Mouse (Mus musculus) heart, adult 2 months (tissue): ENCODE data around the gene Dnajc10. TPM values are rescaled to one million over a fixed set of nuclear protein-coding genes. Genes with fewer than 3 reads are reported as not detected.
A peak's percentile ranks its signal among the peaks of the same experiment; 100 is the strongest.

Experiments used
- DNase-seq, 2 experiments: peaks; one replicate each; pipeline ENCODE4 v3.0.0; 2021
- H3K27ac ChIP-seq: fragments of 200-600 bp; 2 replicates; pipeline ENCODE4 v1.8.1; 2022
- H3K27me3 ChIP-seq: fragments of 200-500 bp; 2 replicates; pipeline ENCODE4 v1.6.1; 2012; ENCODE audit warnings: mild to moderate bottlenecking, low read length, inconsistent platforms, mixed read lengths; ENCODE audit not compliant: control insufficient read depth, insufficient read depth
- H3K36me3 ChIP-seq: fragments of 200-500 bp; 2 replicates; pipeline ENCODE4 v1.6.1; 2012; ENCODE audit warnings: low read length, inconsistent platforms; ENCODE audit not compliant: control insufficient read depth, insufficient read depth
- H3K4me1 ChIP-seq: fragments of 200-500 bp; 2 replicates; pipeline ENCODE4 v1.6.1; 2011; ENCODE audit warnings: low read length; ENCODE audit not compliant: control insufficient read depth, insufficient read depth
- H3K4me3 ChIP-seq: fragments of 200-600 bp; 2 replicates; pipeline ENCODE4 v1.8.1; 2022
- H3K79me2 ChIP-seq: fragments of 200-500 bp; replicated peaks from 2 replicates; pipeline ENCODE4 v1.6.1; 2012; ENCODE audit warnings: mild to moderate bottlenecking, inconsistent platforms, low read length, moderate library complexity, mixed read lengths; ENCODE audit not compliant: control insufficient read depth, insufficient read depth
- H3K9ac ChIP-seq: fragments of 200-500 bp; 2 replicates; pipeline ENCODE4 v1.6.1; 2012; ENCODE audit warnings: low read depth, mild to moderate bottlenecking, control low read depth, inconsistent platforms, low read length, mixed read lengths
- CTCF ChIP-seq: fragments of 200-600 bp; IDR thresholded peaks from 2 replicates; pipeline ENCODE4 v1.8.1; 2022; ENCODE audit warnings: antibody characterized with exemption, mild to moderate bottlenecking, moderate library complexity
- EP300 ChIP-seq: fragments of 200-500 bp; IDR thresholded peaks from 2 replicates; pipeline ENCODE4 v1.6.1; 2011; ENCODE audit warnings: low read depth, low read length, control low read depth; ENCODE audit not compliant: insufficient read depth
- POLR2A ChIP-seq: fragments of 200-500 bp; IDR thresholded peaks from 2 replicates; pipeline ENCODE4 v1.6.1; 2011; ENCODE audit warnings: mild to moderate bottlenecking, low read depth, low read length, control low read depth; ENCODE audit not compliant: insufficient read depth
- WGBS: fragments of 180-500 bp; shearing (Covaris S2); methylation state at CpG from one replicate; pipeline ENCODE4 v1.1.7; 2018; 5-methylcytosine and 5-hydroxymethylcytosine counted together
- intact Hi-C: fragments of 180-260 bp; cut with DNase I; formaldehyde crosslinking; loops from one replicate; pipeline ENCODE4 v1.15.1; 2025
- polyA plus RNA-seq: library from polyadenylated mRNA; depleted of rRNA; stranded (reverse); fragments of >200 nt; gene quantifications from 2 replicates; pipeline ENCODE4 v1.2.3, GENCODE M21; 2012
- total RNA-seq, 2 experiments: library from RNA; stranded (reverse); gene quantifications; 2 replicates each; pipeline ENCODE4 v1.2.3; 2021

Gene Dnajc10
- total and polyA plus RNA-seq, 3 experiments = 12.9 to 33.9 (median 32.6) TPM

GRCm38 (mm10) chr2:80303957-80304356, 11.3 kb upstream of the Dnajc10 start:
- Histone ChIP-seq H3K4me1 (no peaks in the 10 kb centered on the region), H3K36me3 (no peaks in the 10 kb centered on the region), H3K27me3 (no peaks in the 10 kb centered on the region), H3K4me3 (no peak overlapping the region), H3K9ac (no peak overlapping the region), H3K27ac (no peak overlapping the region), H3K79me2 (no peaks in the 10 kb centered on the region)
- intact Hi-C loops = no loop called here
- WGBS = 87% methylated on average over 2 of the region's 2 CpGs
- TF ChIP-seq CTCF (no peak), EP300 (no peak), POLR2A (no peak)
- no peak for DNase-seq

- H3K4me3 ChIP-seq = no peak overlapping the region
- no peak for DNase-seq
- H3K79me2 ChIP-seq = no peaks in the 10 kb centered on the region
- H3K27me3 ChIP-seq = no peaks in the 10 kb centered on the region
- 86% methylated on average over 3 of the region's 3 CpGs for WGBS
- H3K27ac ChIP-seq = no peak overlapping the region
- H3K36me3 ChIP-seq = no peaks in the 10 kb centered on the region
- TF ChIP-seq EP300 (no peak), POLR2A (no peak), CTCF (no peak)
- no peak overlapping the region for H3K9ac ChIP-seq
- H3K4me1 ChIP-seq = no peaks in the 10 kb centered on the region
- intact Hi-C loops = no loop called here
These were observed 7.6 kb upstream of the Dnajc10 start for GRCm38 (mm10) chr2:80307701-80308100.

- WGBS = 63% methylated on average over 4 of the region's 4 CpGs
These were observed 5.5 kb upstream of the Dnajc10 start for GRCm38 (mm10) chr2:80309775-80310174.

GRCm38 (mm10) chr2:80310772-80311171, 4.5 kb upstream of the Dnajc10 start:
- intact Hi-C loops = no loop called here
- no peak for TF ChIP-seq EP300
- TF ChIP-seq CTCF = no peak
- TF ChIP-seq POLR2A = no peak
- DNase-seq = no peak

More at GRCm38 (mm10) chr2:80309775-80310174, 5.5 kb upstream of the Dnajc10 start:
- Histone ChIP-seq H3K36me3 (no peaks in the 10 kb centered on the region), H3K27me3 (no peaks in the 10 kb centered on the region), H3K27ac (no peak overlapping the region), H3K79me2 (no peaks in the 10 kb centered on the region), H3K9ac (no peak overlapping the region), H3K4me3 (no peak overlapping the region), H3K4me1 (no peaks in the 10 kb centered on the region; the same call in 1 of the 2 replicates)
- no peak for DNase-seq
- intact Hi-C loops = no loop called here
- TF ChIP-seq POLR2A (no peak), CTCF (no peak), EP300 (no peak)

GRCm38 (mm10) chr2:80311350-80311749, 3.9 kb upstream of the Dnajc10 start:
- no peak overlapping the region for H3K27ac ChIP-seq
- H3K27me3 ChIP-seq = no peaks in the 10 kb centered on the region
- no peaks in the 10 kb centered on the region for H3K79me2 ChIP-seq
- H3K4me1 ChIP-seq = no peaks in the 10 kb centered on the region; the same call in 1 of the 2 replicates
- WGBS = 66% methylated on average over 4 of the region's 4 CpGs
- no peak overlapping the region for H3K4me3 ChIP-seq
- no peaks in the 10 kb centered on the region for H3K36me3 ChIP-seq
- no peak for TF ChIP-seq EP300
- TF ChIP-seq CTCF = no peak
- TF ChIP-seq POLR2A = no peak
- no peak for DNase-seq
- no peak overlapping the region for H3K9ac ChIP-seq
- intact Hi-C loops = no loop called here

More at GRCm38 (mm10) chr2:80310772-80311171, 4.5 kb upstream of the Dnajc10 start:
- Histone ChIP-seq H3K27ac (no peak overlapping the region), H3K27me3 (no peaks in the 10 kb centered on the region), H3K4me1 (no peaks in the 10 kb centered on the region; the same call in 1 of the 2 replicates), H3K36me3 (no peaks in the 10 kb centered on the region), H3K79me2 (no peaks in the 10 kb centered on the region), H3K9ac (no peak overlapping the region), H3K4me3 (no peak overlapping the region)
- 21% methylated on average over 4 of the region's 4 CpGs for WGBS

- H3K27ac ChIP-seq = peak overlapping the region; percentile 97
- intact Hi-C loops = no loop called here
- WGBS = 69% methylated on average over 1 of the region's 1 CpGs
- H3K4me3 ChIP-seq = no peak overlapping the region
- no peaks in the 10 kb centered on the region; the same call in none of the 2 replicates for H3K36me3 ChIP-seq
- H3K27me3 ChIP-seq = no peaks in the 10 kb centered on the region
- no peak overlapping the region for H3K9ac ChIP-seq
- H3K79me2 ChIP-seq = no peaks in the 10 kb centered on the region
- no peaks in the 10 kb centered on the region; the same call in 1 of the 2 replicates for H3K4me1 ChIP-seq
- TF ChIP-seq POLR2A (no peak), CTCF (no peak), EP300 (no peak)
- no peak for DNase-seq
These were observed 1.1 kb upstream of the Dnajc10 start for GRCm38 (mm10) chr2:80314201-80314600.
